Comparison of ENCODE assay signal across 20 mouse cellular contexts in the genomic region with DNA sequence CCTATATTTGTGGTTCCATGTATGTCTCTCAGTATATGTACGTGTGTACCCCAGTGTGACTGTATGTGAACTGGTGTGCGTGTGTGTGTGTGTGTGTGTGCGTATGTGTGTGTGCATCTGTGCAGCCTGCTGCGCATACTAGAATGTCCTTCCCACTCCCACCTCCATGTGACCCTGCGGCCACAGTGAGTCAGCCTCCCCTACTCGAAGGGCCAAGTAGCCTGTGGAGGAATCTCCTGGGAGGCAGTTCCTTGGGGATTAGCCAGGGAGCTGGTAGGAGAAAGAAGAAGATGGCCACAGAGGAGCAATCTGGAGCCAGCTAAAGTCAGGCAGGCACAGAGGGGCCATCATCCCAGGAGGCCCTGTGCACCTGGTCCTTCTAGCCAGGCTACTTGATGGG. TPM values are rescaled to one million over a fixed set of nuclear protein-coding genes. Genes with fewer than 3 reads are reported as not detected.
DNase-seq lines count a peak whose midpoint lies in the region; ATAC-seq and TF ChIP-seq lines count a peak whose summit lies in the region.
"Had no signal": no experiment of that assay in that cellular context is flagged by ENCODE, and none has a peak within 500 bp of the region (broad histone marks: within the 10 kb centered on the region; RNA-seq: fewer than 3 reads in every experiment).

No protein-coding gene starts in this region.

- peak; percentile 27 for ATAC-seq in Patski
- ATAC-seq: forebrain, embryonic 15.5 days; hindbrain, postnatal 0 days had no signal

- no peak for TF ChIP-seq POLR2A in lung, adult 2 months (IDR thresholded peaks at IDR 0.05; ENCODE audit: borderline replicate concordance, extremely low read depth, low read depth, low read length)

- no peak overlapping the region for H3K27ac ChIP-seq in midbrain, embryonic 10.5 days (replicated peaks)
- H3K27ac ChIP-seq: embryonic facial prominence, embryonic 15.5 days; forebrain, embryonic 15.5 days; heart, embryonic 15.5 days; hindbrain, embryonic 13.5 days; hindbrain, postnatal 0 days had no signal

- peak; percentile 37 for DNase-seq in adrenal gland, postnatal 14 days
- no peak for DNase-seq in adrenal gland, postnatal 25 days
- peak; percentile 3 for DNase-seq in lung, postnatal 10 days
- DNase-seq in lung, adult 2 months: no peak
- no peak for DNase-seq in Patski (ENCODE audit: low read depth, low spot score)
- DNase-seq in midbrain, embryonic 10.5 days (ENCODE audit: low spot score): no peak
- DNase-seq in left cerebral cortex, adult 11 months (ENCODE audit: low spot score): no peak
- DNase-seq: cerebellum, adult 11 months; cerebellum, adult 8-10 months; cerebellum, postnatal 14 days; embryo, embryonic 11 days; gastrocnemius, postnatal 36 days; heart, adult 11 months; heart, postnatal 14 days had no signal

- H3K36me3 ChIP-seq in midbrain, embryonic 10.5 days: no peaks in the 10 kb centered on the region
- H3K36me3 ChIP-seq: embryonic facial prominence, embryonic 15.5 days; forebrain, embryonic 15.5 days; heart, embryonic 15.5 days; hindbrain, embryonic 13.5 days had no signal

- 80% methylated on average over 6 of the region's 6 CpGs for WGBS in lung, adult 2 months
- WGBS in midbrain, embryonic 10.5 days: 88% methylated on average over 6 of the region's 6 CpGs

- POLR2A ChIA-PET in Patski (lab: Charles Lee): no interaction called here

- H3K9me3 ChIP-seq in midbrain, embryonic 10.5 days (replicated peaks): no peaks in the 10 kb centered on the region
- H3K9me3 ChIP-seq: embryonic facial prominence, embryonic 15.5 days; forebrain, embryonic 15.5 days; heart, embryonic 15.5 days; hindbrain, embryonic 13.5 days had no signal

- CTCF ChIA-PET in Patski (lab: Charles Lee): interaction anchor here (6.7 kb wide), 1 partner anchor 45 kb away, joined by 82 read pairs; no protein-coding TSS in a partner anchor

- in situ Hi-C loops in Patski (cut with MboI; ENCODE audit: low pct_unique_long_range_greater_than_20kb): no loop called here

- no peaks in the 10 kb centered on the region for H3K27me3 ChIP-seq in Patski
- H3K27me3 ChIP-seq in midbrain, embryonic 10.5 days (ENCODE audit: low read depth, poor library complexity, severe bottlenecking): peaks cover 13% of the 10 kb centered on the region
- H3K27me3 ChIP-seq: embryonic facial prominence, embryonic 15.5 days; heart, embryonic 15.5 days had no signal

- no peak for TF ChIP-seq CTCF in lung, adult 2 months (IDR thresholded peaks at IDR 0.05; ENCODE audit: insufficient read depth, low read length)
- no peak for TF ChIP-seq CTCF in Patski (IDR thresholded peaks at IDR 0.05)

- no peak overlapping the region for H3K4me3 ChIP-seq in lung, adult 2 months (replicated peaks; ENCODE audit: extremely low read depth, low read depth, low read length)
- H3K4me3 ChIP-seq in midbrain, embryonic 10.5 days: no peak overlapping the region
- H3K4me3 ChIP-seq: embryonic facial prominence, embryonic 15.5 days; erythroblast, embryonic 14.5 days; forebrain, embryonic 15.5 days; heart, embryonic 15.5 days; hindbrain, embryonic 13.5 days had no signal

- H3K4me1 ChIP-seq in lung, adult 2 months (ENCODE audit: control insufficient read depth, insufficient read depth, low read length): no peaks in the 10 kb centered on the region
- peaks cover 12% of the 10 kb centered on the region for H3K4me1 ChIP-seq in midbrain, embryonic 10.5 days

RNA-seq across cellular contexts. Expression of gene Pim3, which starts 12.5 kb away (rescaled TPM):
- total RNA-seq in adrenal gland, postnatal 14 days (2021): 70.9 and 76.5 TPM in 2 replicates
- 71.8 and 89.5 TPM in 2 replicates for total RNA-seq in adrenal gland, postnatal 25 days (2021)
- 55.0 and 97.1 TPM in 2 replicates for polyA plus RNA-seq in lung, adult 2 months (2012; rRNA removed)
- polyA plus RNA-seq in Patski (2021): 149 TPM
- 36.9 TPM in 2 replicates for polyA plus RNA-seq in midbrain, embryonic 10.5 days (2016; fragmentation: Nextera tagmentation; extraction: Ambion mirVana)

RNA-seq across cellular contexts. Expression of gene Creld2, which starts 55.0 kb away (rescaled TPM):
- 33.0 and 35.0 TPM in 2 replicates for total RNA-seq in adrenal gland, postnatal 14 days (2021)
- 35.1 and 37.8 TPM in 2 replicates for total RNA-seq in adrenal gland, postnatal 25 days (2021)
- polyA plus RNA-seq in lung, adult 2 months (2012; rRNA removed): 34.1 and 37.5 TPM in 2 replicates
- polyA plus RNA-seq in Patski (2021): 90.6 TPM
- 94.7 and 110 TPM in 2 replicates for polyA plus RNA-seq in midbrain, embryonic 10.5 days (2016; fragmentation: Nextera tagmentation; extraction: Ambion mirVana)

RNA-seq across cellular contexts. Expression of gene Alg12, which starts 55.4 kb away (rescaled TPM):
- total RNA-seq in adrenal gland, postnatal 14 days (2021): 14.3 and 14.8 TPM in 2 replicates
- 13.7 and 16.3 TPM in 2 replicates for total RNA-seq in adrenal gland, postnatal 25 days (2021)
- 16.4 and 16.7 TPM in 2 replicates for polyA plus RNA-seq in lung, adult 2 months (2012; rRNA removed)
- polyA plus RNA-seq in Patski (2021): 20.5 TPM
- polyA plus RNA-seq in midbrain, embryonic 10.5 days (2016; fragmentation: Nextera tagmentation; extraction: Ambion mirVana): 11.7 and 11.9 TPM in 2 replicates

Comparison
In these comparisons a context has a peak if more than half of its experiments do, and no peak if none do; other contexts are left out.
1. DNase-seq: peak in adrenal gland, postnatal 14 days (single experiment) and lung, postnatal 10 days (single experiment); none in adrenal gland, postnatal 25 days (single experiment), lung, adult 2 months (single experiment), Patski (single experiment), midbrain, embryonic 10.5 days (single experiment) and left cerebral cortex, adult 11 months (single experiment).